Mouse (Mus musculus) heart, adult 2 months (tissue): ENCODE data around the gene Higd1c.
"Not testable (repeated sequence)": the region's sequence is repeated elsewhere in the genome, so short reads cannot be mapped to it uniquely, and the experiment has no call there.

Experiments used
- CTCF ChIP-seq: fragments of 200-600 bp; IDR thresholded peaks from 2 replicates; pipeline ENCODE4 v1.8.1; 2022; ENCODE audit warnings: antibody characterized with exemption, mild to moderate bottlenecking, moderate library complexity
- EP300 ChIP-seq: fragments of 200-500 bp; IDR thresholded peaks from 2 replicates; pipeline ENCODE4 v1.6.1; 2011; ENCODE audit warnings: low read depth, low read length, control low read depth; ENCODE audit not compliant: insufficient read depth
- POLR2A ChIP-seq: fragments of 200-500 bp; IDR thresholded peaks from 2 replicates; pipeline ENCODE4 v1.6.1; 2011; ENCODE audit warnings: mild to moderate bottlenecking, low read depth, low read length, control low read depth; ENCODE audit not compliant: insufficient read depth

GRCm38 (mm10) chr15:100341314-100341980 is 22.9 kb upstream of the Higd1c start:
- TF ChIP-seq CTCF, POLR2A, EP300: not testable (repeated sequence)
